In the genomic region with DNA sequence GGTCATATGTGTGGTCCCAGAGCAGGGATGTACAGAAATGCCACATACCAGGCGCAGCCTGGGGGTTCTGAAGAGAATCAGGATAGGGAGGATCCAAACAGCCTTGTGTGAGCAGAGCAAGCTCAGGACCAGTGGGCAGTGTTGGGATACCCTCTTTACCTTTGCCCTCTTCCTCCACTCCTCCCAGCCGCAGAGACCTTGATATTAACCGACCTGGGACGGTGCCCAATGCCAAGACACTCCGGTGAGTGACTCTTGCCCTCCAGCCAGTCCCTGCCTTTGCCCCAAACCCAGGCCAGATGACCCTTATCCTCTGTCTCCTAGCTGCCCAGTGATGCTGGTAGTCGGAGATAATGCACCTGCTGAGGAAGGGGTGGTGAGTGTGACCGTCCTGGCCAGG, we compare ENCODE assay signal across 28 mouse cellular contexts. TPM values are rescaled to one million over a fixed set of nuclear protein-coding genes. Genes with fewer than 3 reads are reported as not detected.
DNase-seq lines count a peak whose midpoint lies in the region; ATAC-seq lines count a peak whose summit lies in the region.
"Had no signal": no experiment of that assay in that cellular context is flagged by ENCODE, and none has a peak within 500 bp of the region (broad histone marks: within the 10 kb centered on the region; RNA-seq: fewer than 3 reads in every experiment).

No protein-coding gene starts in this region.

- H3K27ac ChIP-seq in heart, embryonic 13.5 days (replicated peaks), result no peak overlapping the region
- no peak overlapping the region for H3K27ac ChIP-seq in kidney, embryonic 16.5 days (ENCODE audit: low read length)
- H3K27ac ChIP-seq: embryonic facial prominence, embryonic 13.5 days; forebrain, embryonic 12.5 days; limb, embryonic 13.5 days; macrophage; midbrain, embryonic 13.5 days; neural tube, embryonic 13.5 days; stomach, postnatal 0 days had no signal

- peaks cover 91% of the 10 kb centered on the region for H3K36me3 ChIP-seq in heart, embryonic 13.5 days
- no peaks in the 10 kb centered on the region for H3K36me3 ChIP-seq in kidney, embryonic 16.5 days (ENCODE audit: insufficient read depth, low read length)
- H3K36me3 ChIP-seq: embryonic facial prominence, embryonic 13.5 days; limb, embryonic 13.5 days had no signal

- no peak for DNase-seq in heart, adult 8-10 months (ENCODE audit: low spot score)
- peak; percentile 55 to 59 for DNase-seq in kidney, adult 8-10 months
- DNase-seq in right cerebral cortex, postnatal 10 days (ENCODE audit: low spot score in 2 of 2), result peak; percentile 28 to 30
- no peak for DNase-seq in right cerebral cortex, postnatal 25 days
- DNase-seq in kidney, postnatal 25 days, result peak; percentile 69 to 78
- no peak for DNase-seq in ovary, postnatal 10 days (ENCODE audit: low spot score)
- DNase-seq: adrenal gland, adult 2 months; adrenal gland, postnatal 36 days; cerebellum, postnatal 10 days; forebrain, postnatal 0 days; heart, postnatal 14 days; liver, postnatal 0 days; lung, postnatal 10 days; thymus, adult 2 months; thymus, postnatal 36 days had no signal

- H3K27me3 ChIP-seq in heart, embryonic 13.5 days (replicated peaks), result no peaks in the 10 kb centered on the region
- H3K27me3 ChIP-seq in kidney, embryonic 16.5 days (ENCODE audit: insufficient read depth, low read length), result no peaks in the 10 kb centered on the region
- H3K27me3 ChIP-seq: embryonic facial prominence, embryonic 13.5 days; forebrain, embryonic 12.5 days; limb, embryonic 13.5 days; midbrain, embryonic 13.5 days; neural tube, embryonic 13.5 days had no signal

- H3K4me3 ChIP-seq in heart, embryonic 13.5 days, result no peak overlapping the region
- H3K4me3 ChIP-seq in kidney, embryonic 16.5 days (ENCODE audit: low read length), result no peak overlapping the region
- H3K4me3 ChIP-seq: embryonic facial prominence, embryonic 13.5 days; forebrain, embryonic 12.5 days; limb, embryonic 13.5 days; midbrain, embryonic 13.5 days; neural tube, embryonic 13.5 days had no signal

- H3K9ac ChIP-seq in heart, embryonic 13.5 days, result peak overlapping the region; percentile 53; the same call in 1 of the 2 replicates
- no peak overlapping the region for H3K9ac ChIP-seq in kidney, embryonic 16.5 days (replicated peaks; ENCODE audit: low read length)
- H3K9ac ChIP-seq: embryonic facial prominence, embryonic 13.5 days; forebrain, embryonic 12.5 days; forebrain, postnatal 0 days; limb, embryonic 13.5 days; liver, postnatal 0 days; midbrain, embryonic 13.5 days; neural tube, embryonic 13.5 days had no signal

- H3K4me1 ChIP-seq in heart, embryonic 13.5 days, result peaks cover 28% of the 10 kb centered on the region
- no peaks in the 10 kb centered on the region for H3K4me1 ChIP-seq in kidney, embryonic 16.5 days (ENCODE audit: insufficient read depth, low read length)
- H3K4me1 ChIP-seq: embryonic facial prominence, embryonic 13.5 days had no signal

- H3K9me3 ChIP-seq in heart, embryonic 13.5 days, result no peaks in the 10 kb centered on the region
- no peaks in the 10 kb centered on the region for H3K9me3 ChIP-seq in kidney, embryonic 16.5 days (ENCODE audit: low read length)
- H3K9me3 ChIP-seq: embryonic facial prominence, embryonic 13.5 days; forebrain, embryonic 12.5 days; limb, embryonic 13.5 days; midbrain, embryonic 13.5 days; neural tube, embryonic 13.5 days had no signal

- H3K4me2 ChIP-seq in heart, embryonic 13.5 days, result no peak overlapping the region
- H3K4me2 ChIP-seq in kidney, embryonic 16.5 days (replicated peaks; ENCODE audit: low read depth, low read length), result no peak overlapping the region
- H3K4me2 ChIP-seq: embryonic facial prominence, embryonic 13.5 days; forebrain, embryonic 12.5 days; limb, embryonic 13.5 days; liver, embryonic 11.5 days; midbrain, embryonic 13.5 days; neural tube, embryonic 13.5 days had no signal

- no peak for ATAC-seq in heart, embryonic 13.5 days (ENCODE audit: extremely low read depth, insufficient number of reproducible peaks, low FRiP score, low TSS enrichment)
- no peak for ATAC-seq in kidney, embryonic 16.5 days (ENCODE audit: low FRiP score, low TSS enrichment)
- ATAC-seq: activated CD4-positive, CD25-positive, alpha-beta regulatory T cell, adult 4 months; forebrain, postnatal 0 days; hindbrain, embryonic 16.5 days; liver, postnatal 0 days; midbrain, embryonic 13.5 days had no signal

- WGBS in heart, embryonic 13.5 days, result 74% methylated on average over 7 of the region's 7 CpGs
- WGBS in kidney, embryonic 16.5 days, result 79% methylated on average over 7 of the region's 7 CpGs

RNA-seq across cellular contexts. Expression of a gene that starts 6.1 kb away (rescaled TPM):
- 15.9 and 18.1 TPM in 2 replicates for polyA plus RNA-seq in heart, embryonic 13.5 days (2015; fragmentation: Nextera tagmentation; extraction: Ambion mirVana)
- total RNA-seq in heart, adult 8-10 months (2022), result 10 to 100 TPM; 12.6 to 15.3 (median 14.0) TPM
- 21.3 and 22.7 TPM in 2 replicates for polyA plus RNA-seq in kidney, embryonic 16.5 days (2015; fragmentation: Nextera tagmentation; extraction: Ambion mirVana)

RNA-seq across cellular contexts. Expression of a gene that starts 32.8 kb away (rescaled TPM):
- polyA plus RNA-seq in heart, embryonic 13.5 days (2015; fragmentation: Nextera tagmentation; extraction: Ambion mirVana), result 256 and 289 TPM in 2 replicates
- 100 to 1,000 TPM; 116 to 156 (median 143) TPM for total RNA-seq in heart, adult 8-10 months (2022)
- 20.1 and 23.7 TPM in 2 replicates for polyA plus RNA-seq in kidney, embryonic 16.5 days (2015; fragmentation: Nextera tagmentation; extraction: Ambion mirVana)
- total RNA-seq: megakaryocyte-erythroid progenitor cell, adult 5-6 weeks had no signal

Comparison
In these comparisons a context has a peak if more than half of its experiments do, and no peak if none do; other contexts are left out.
1. DNase-seq: peak in kidney, adult 8-10 months (2 of 2), right cerebral cortex, postnatal 10 days (2 of 2) and kidney, postnatal 25 days (2 of 2); none in heart, adult 8-10 months (single experiment), right cerebral cortex, postnatal 25 days (single experiment) and ovary, postnatal 10 days (single experiment).
2. RNA of a gene that starts 32.8 kb away (polyA plus RNA-seq): 256 to 289 TPM in heart, embryonic 13.5 days; 20.1 to 23.7 TPM in kidney, embryonic 16.5 days; every median in the first group is over 10 times any median in the second.